Mouse (Mus musculus) kidney, adult 11 months (tissue): ENCODE measurements around the gene Fam92b.

Source experiments
- DNase-seq: peaks from one replicate; pipeline ENCODE4 v3.0.0; 2022

The Fam92b gene

GRCm38 (mm10) chr8:120146051-120146450 lies 31.2 kb downstream of the Fam92b start:
- no peak for DNase-seq

- DNase-seq, result no peak
Observed at GRCm38 (mm10) chr8:120144652-120145301, 32.5 kb downstream of the Fam92b start.

GRCm38 (mm10) chr8:120143911-120144651 lies 33.2 kb downstream of the Fam92b start:
- DNase-seq, result no peak

- no peak for DNase-seq
Observed at GRCm38 (mm10) chr8:120140769-120141168, 36.5 kb downstream of the Fam92b start.

- DNase-seq, result no peak
Observed at GRCm38 (mm10) chr8:120138958-120139357, 38.3 kb downstream of the Fam92b start.

- DNase-seq, result no peak
Observed at GRCm38 (mm10) chr8:120136618-120137017, 40.6 kb downstream of the Fam92b start.

GRCm38 (mm10) chr8:120135687-120136086 lies 41.6 kb downstream of the Fam92b start:
- no peak for DNase-seq

- peak; percentile 59 for DNase-seq
Observed at GRCm38 (mm10) chr8:120133169-120133568, 44.1 kb downstream of the Fam92b start.

GRCm38 (mm10) chr8:120131158-120131557 lies 46.1 kb downstream of the Fam92b start:
- no peak for DNase-seq

- DNase-seq, result no peak
Observed at GRCm38 (mm10) chr8:120129547-120129946, 47.7 kb downstream of the Fam92b start.

- DNase-seq, result peak; percentile 50
Observed at GRCm38 (mm10) chr8:120126357-120127161, 50.7 kb downstream of the Fam92b start.

GRCm38 (mm10) chr8:120124836-120125389 lies 52.4 kb downstream of the Fam92b start:
- no peak for DNase-seq

- DNase-seq, result no peak
Observed at GRCm38 (mm10) chr8:120124261-120124660, 53.0 kb downstream of the Fam92b start.

GRCm38 (mm10) chr8:120120951-120121350 lies 56.3 kb downstream of the Fam92b start:
- no peak for DNase-seq

- no peak for DNase-seq
Observed at GRCm38 (mm10) chr8:120119931-120120330, 57.3 kb downstream of the Fam92b start.

GRCm38 (mm10) chr8:120119429-120119828 lies 57.8 kb downstream of the Fam92b start:
- DNase-seq, result no peak

GRCm38 (mm10) chr8:120118847-120119246 lies 58.4 kb downstream of the Fam92b start:
- no peak for DNase-seq

GRCm38 (mm10) chr8:120118162-120118561 lies 59.1 kb downstream of the Fam92b start:
- peak; percentile 59 for DNase-seq

- no peak for DNase-seq
Observed at GRCm38 (mm10) chr8:120116600-120116999, 60.7 kb downstream of the Fam92b start.
